Mouse (Mus musculus) small intestine, adult 2 months (tissue): ENCODE measurements around the gene Ssh2.

Source experiments
- CTCF ChIP-seq: fragments of 200-500 bp; IDR thresholded peaks from 2 replicates; pipeline ENCODE4 v1.5.1; 2012; ENCODE audit warnings: low read depth, mild to moderate bottlenecking, control low read depth, inconsistent platforms, low read length, moderate library complexity, mixed read lengths; ENCODE audit not compliant: insufficient replicate concordance, insufficient read length; ENCODE audit errors: extremely low read depth
- POLR2A ChIP-seq: fragments of 200-500 bp; IDR thresholded peaks from 2 replicates; pipeline ENCODE4 v1.6.1; 2012; ENCODE audit warnings: low read depth, mild to moderate bottlenecking, control low read depth, inconsistent platforms, low read length, moderate library complexity

DNA sequence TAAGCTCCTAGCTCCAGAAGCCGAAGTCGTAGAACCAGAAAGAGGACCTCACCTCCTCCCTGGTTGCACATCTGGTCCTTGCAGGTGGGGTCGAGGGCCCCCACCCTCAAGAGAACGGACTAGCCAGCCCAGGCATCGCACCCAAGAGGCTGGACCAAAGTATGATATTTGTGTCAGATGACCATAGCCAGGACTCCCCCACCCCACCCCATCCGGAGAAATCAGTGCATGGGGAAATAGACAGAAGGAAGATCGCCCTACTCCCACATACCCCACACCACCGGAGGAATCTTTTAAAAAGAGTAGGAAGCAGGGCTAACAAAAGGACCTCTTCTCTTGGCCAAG lies 247.0 kb downstream of the Ssh2 start:
- TF ChIP-seq CTCF: no peak
- no peak for TF ChIP-seq POLR2A
